ENCODE assay signal across 27 mouse cellular contexts in genomic region chr14:11718201-11718600, GRCm38 (mm10).
"Had no signal": no experiment of that assay in that cellular context is flagged by ENCODE, and none has a peak within 500 bp of the region (broad histone marks: within the 10 kb centered on the region; RNA-seq: fewer than 3 reads in every experiment).

No protein-coding gene starts in this region.

- H3K27ac ChIP-seq: embryonic facial prominence, embryonic 10.5 days; embryonic facial prominence, embryonic 12.5 days; embryonic facial prominence, embryonic 13.5 days; embryonic facial prominence, embryonic 15.5 days; forebrain, embryonic 10.5 days; forebrain, embryonic 12.5 days; forebrain, embryonic 13.5 days; forebrain, embryonic 15.5 days; gastrocnemius, adult 2 months; heart, adult 2 months had no signal

- DNase-seq: cerebellum, adult 2 months; cerebellum, adult 8-10 months; cerebellum, adult 9-10 months; cerebellum, adult 9-11 months; cerebellum, postnatal 10 days; cerebellum, postnatal 25 days; cerebellum, postnatal 36 days; embryo, embryonic 11 days; forebrain, postnatal 0 days; gastrocnemius, adult 2 months; gastrocnemius, postnatal 10 days; gastrocnemius, postnatal 14 days; gastrocnemius, postnatal 25 days; gastrocnemius, postnatal 36 days; heart, adult 11 months; heart, adult 2 months had no signal

- ATAC-seq: forebrain, embryonic 13.5 days; forebrain, embryonic 14.5 days; forebrain, embryonic 15.5 days; forebrain, embryonic 16.5 days; forebrain, postnatal 0 days had no signal

- H3K9ac ChIP-seq: embryonic facial prominence, embryonic 12.5 days; embryonic facial prominence, embryonic 13.5 days; embryonic facial prominence, embryonic 15.5 days; forebrain, embryonic 12.5 days; forebrain, embryonic 13.5 days; forebrain, embryonic 15.5 days; forebrain, postnatal 0 days had no signal

- H3K36me3 ChIP-seq: embryonic facial prominence, embryonic 12.5 days; embryonic facial prominence, embryonic 13.5 days; embryonic facial prominence, embryonic 15.5 days; forebrain, embryonic 10.5 days; forebrain, embryonic 12.5 days; forebrain, embryonic 15.5 days had no signal

- H3K4me2 ChIP-seq: embryonic facial prominence, embryonic 12.5 days; embryonic facial prominence, embryonic 13.5 days; embryonic facial prominence, embryonic 15.5 days; forebrain, embryonic 12.5 days; forebrain, embryonic 13.5 days; forebrain, embryonic 15.5 days had no signal

- H3K4me3 ChIP-seq: embryonic facial prominence, embryonic 10.5 days; embryonic facial prominence, embryonic 12.5 days; embryonic facial prominence, embryonic 13.5 days; embryonic facial prominence, embryonic 15.5 days; erythroblast, embryonic 14.5 days; forebrain, embryonic 10.5 days; forebrain, embryonic 12.5 days; forebrain, embryonic 13.5 days; forebrain, embryonic 15.5 days; gastrocnemius, adult 2 months; heart, adult 2 months had no signal

- H3K4me1 ChIP-seq: embryonic facial prominence, embryonic 10.5 days; embryonic facial prominence, embryonic 12.5 days; embryonic facial prominence, embryonic 15.5 days; forebrain, embryonic 15.5 days had no signal

- H3K9me3 ChIP-seq: embryonic facial prominence, embryonic 10.5 days; embryonic facial prominence, embryonic 12.5 days; embryonic facial prominence, embryonic 13.5 days; embryonic facial prominence, embryonic 15.5 days; forebrain, embryonic 10.5 days; forebrain, embryonic 12.5 days; forebrain, embryonic 13.5 days; forebrain, embryonic 15.5 days had no signal

- H3K27me3 ChIP-seq: embryonic facial prominence, embryonic 12.5 days; embryonic facial prominence, embryonic 13.5 days; embryonic facial prominence, embryonic 15.5 days; forebrain, embryonic 12.5 days; forebrain, embryonic 13.5 days; forebrain, embryonic 15.5 days had no signal
